Mouse (Mus musculus) kidney, postnatal 4 days (tissue): ENCODE measurements around the gene Gm27179.
"Not testable (repeated sequence)": the region's sequence is repeated elsewhere in the genome, so short reads cannot be mapped to it uniquely, and the experiment has no call there.

Source experiments
- DNase-seq, 2 experiments: peaks; one replicate each; pipeline ENCODE4 v3.0.0; 2021; ENCODE audit warnings: mixed read lengths in 2 of 2

The Gm27179 gene

GRCm38 (mm10) chr14:69473322-69473721 lies 39.0 kb downstream of the Gm27179 start:
- DNase-seq = not testable (repeated sequence)

DNA sequence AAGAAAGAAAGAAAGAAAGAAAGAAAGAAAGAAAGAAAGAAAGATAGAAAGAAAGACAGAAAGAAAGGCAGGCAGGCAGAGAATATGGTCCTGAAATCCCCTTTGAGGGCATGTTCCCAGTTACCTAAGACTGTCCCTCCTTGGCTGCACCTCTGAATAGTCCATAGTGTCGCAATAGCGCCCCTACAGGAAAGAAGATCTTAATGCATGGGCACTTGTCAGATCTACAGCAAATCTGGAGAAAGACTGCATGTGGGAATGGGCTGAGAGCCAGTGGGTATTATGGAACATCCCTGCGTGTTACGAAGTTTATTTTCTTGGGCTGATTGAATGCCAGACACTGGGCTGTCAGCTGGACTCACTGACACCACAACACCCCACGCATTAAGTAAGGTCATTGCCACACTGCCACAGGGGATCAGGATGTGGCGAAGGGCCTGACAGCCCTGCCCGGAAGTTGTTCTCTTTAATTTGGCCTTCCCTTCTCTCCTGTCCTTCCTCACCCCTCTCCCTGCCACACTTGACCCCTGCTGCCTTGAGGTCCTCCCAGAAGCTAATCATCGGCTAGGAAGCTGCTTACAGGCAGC lies 42.1 kb downstream of the Gm27179 start:
- not testable (repeated sequence) for DNase-seq

- not testable (repeated sequence) for DNase-seq
Measured at GRCm38 (mm10) chr14:69467612-69468366, 44.6 kb downstream of the Gm27179 start.

GRCm38 (mm10) chr14:69464465-69464864 lies 47.9 kb downstream of the Gm27179 start:
- not testable (repeated sequence) for DNase-seq
